Mouse (Mus musculus): ENCODE results near the gene Uhrf1bp1l. TPM values are rescaled to one million over a fixed set of nuclear protein-coding genes. Genes with fewer than 3 reads are reported as not detected.

Gene Uhrf1bp1l
- total and polyA plus RNA-seq, 3 experiments, result 7.2 to 61.0 (median 20.9) TPM

- no peak for ATAC-seq (ENCODE audit: extremely low read depth, insufficient number of reproducible peaks, low FRiP score, poor library complexity, severe bottlenecking)
- peaks cover 13% of the 10 kb centered on the region for H3K27me3 ChIP-seq (ENCODE audit: insufficient read depth, low read length)
- TF ChIP-seq POLR2AphosphoS5 (IDR thresholded peaks at IDR 0.05; ENCODE audit: insufficient replicate concordance, low read depth, low read length), result no peak
- no peak for TF ChIP-seq CTCF (IDR thresholded peaks at IDR 0.05; ENCODE audit: low read depth, low read length)
- TF ChIP-seq GATA2 (IDR thresholded peaks at IDR 0.05; ENCODE audit: borderline replicate concordance, low read depth, low read length), result no peak
- TF ChIP-seq TAL1 (conservative IDR thresholded peaks at IDR 0.05; ENCODE audit: low read depth, low read length), result no peak
- TF ChIP-seq GATA1 (IDR thresholded peaks at IDR 0.05; ENCODE audit: borderline replicate concordance, low read length), result no peak
- H3K4me3 ChIP-seq (ENCODE audit: low read depth, low read length), result no peak overlapping the region
- H3K4me1 ChIP-seq (ENCODE audit: insufficient read depth, low read depth, low read length), result peaks cover 29% of the 10 kb centered on the region
- no peaks in the 10 kb centered on the region for H3K36me3 ChIP-seq (replicated peaks)
- no peaks in the 10 kb centered on the region for H3K9me3 ChIP-seq (replicated peaks)
- DNase-seq (ENCODE audit: low spot score), result no peak
Measured at GRCm38 (mm10) chr10:89740995-89741394, 3.8 kb upstream of the Uhrf1bp1l start.

- Histone ChIP-seq H3K9me3 (replicated peaks) (no peaks in the 10 kb centered on the region), H3K36me3 (replicated peaks) (no peaks in the 10 kb centered on the region), H3K27me3 (ENCODE audit: insufficient read depth, low read length) (peaks cover 7% of the 10 kb centered on the region), H3K4me1 (ENCODE audit: insufficient read depth, low read depth, low read length) (peaks cover 40% of the 10 kb centered on the region), H3K4me3 (ENCODE audit: low read depth, low read length) (no peak overlapping the region)
- DNase-seq (ENCODE audit: low spot score), result no peak
- ATAC-seq (ENCODE audit: extremely low read depth, insufficient number of reproducible peaks, low FRiP score, poor library complexity, severe bottlenecking), result no peak
- TF ChIP-seq GATA2 (IDR thresholded peaks at IDR 0.05; ENCODE audit: borderline replicate concordance, low read depth, low read length), result no peak
- no peak for TF ChIP-seq TAL1 (conservative IDR thresholded peaks at IDR 0.05; ENCODE audit: low read depth, low read length)
- no peak for TF ChIP-seq CTCF (IDR thresholded peaks at IDR 0.05; ENCODE audit: low read depth, low read length)
Measured at GRCm38 (mm10) chr10:89743266-89743665, 1.5 kb upstream of the Uhrf1bp1l start.

- Histone ChIP-seq H3K27me3 (ENCODE audit: insufficient read depth, low read length) (peaks cover 2% of the 10 kb centered on the region; the same call in 1 of the 2 replicates), H3K36me3 (replicated peaks) (no peaks in the 10 kb centered on the region), H3K4me1 (ENCODE audit: insufficient read depth, low read depth, low read length) (peaks cover 37% of the 10 kb centered on the region), H3K4me3 (ENCODE audit: low read depth, low read length) (peak overlapping the region; percentile 92), H3K9me3 (replicated peaks) (no peaks in the 10 kb centered on the region)
- ATAC-seq (ENCODE audit: extremely low read depth, insufficient number of reproducible peaks, low FRiP score, poor library complexity, severe bottlenecking), result no peak
- no peak for TF ChIP-seq POLR2AphosphoS5 (IDR thresholded peaks at IDR 0.05; ENCODE audit: insufficient replicate concordance, low read depth, low read length)
- DNase-seq (ENCODE audit: low spot score), result no peak
Measured at GRCm38 (mm10) chr10:89744341-89744740, 450 bp upstream of the Uhrf1bp1l start.

- no peak for TF ChIP-seq GATA2 (IDR thresholded peaks at IDR 0.05; ENCODE audit: borderline replicate concordance, low read depth, low read length)
- TF ChIP-seq TAL1 (conservative IDR thresholded peaks at IDR 0.05; ENCODE audit: low read depth, low read length), result no peak
- TF ChIP-seq POLR2AphosphoS5 (IDR thresholded peaks at IDR 0.05; ENCODE audit: insufficient replicate concordance, low read depth, low read length), result no peak
- no peak for TF ChIP-seq CTCF (IDR thresholded peaks at IDR 0.05; ENCODE audit: low read depth, low read length)
- no peak for TF ChIP-seq GATA1 (IDR thresholded peaks at IDR 0.05; ENCODE audit: borderline replicate concordance, low read length)
- DNase-seq (ENCODE audit: low spot score), result no peak
- Histone ChIP-seq H3K36me3 (replicated peaks) (peaks cover 6% of the 10 kb centered on the region), H3K4me3 (ENCODE audit: low read depth, low read length) (peak overlapping the region; percentile 92), H3K4me1 (ENCODE audit: insufficient read depth, low read depth, low read length) (peaks cover 33% of the 10 kb centered on the region), H3K27me3 (ENCODE audit: insufficient read depth, low read length) (no peaks in the 10 kb centered on the region), H3K9me3 (replicated peaks) (no peaks in the 10 kb centered on the region)
- peak; percentile 1; the same call in 1 of the 2 replicates for ATAC-seq (ENCODE audit: extremely low read depth, insufficient number of reproducible peaks, low FRiP score, poor library complexity, severe bottlenecking)
Measured at GRCm38 (mm10) chr10:89745666-89746020, 852 bp downstream of the Uhrf1bp1l start.

- TF ChIP-seq POLR2AphosphoS5 (IDR thresholded peaks at IDR 0.05; ENCODE audit: insufficient replicate concordance, low read depth, low read length), result no peak
- no peak for TF ChIP-seq CTCF (IDR thresholded peaks at IDR 0.05; ENCODE audit: low read depth, low read length)
- TF ChIP-seq GATA2 (IDR thresholded peaks at IDR 0.05; ENCODE audit: borderline replicate concordance, low read depth, low read length), result no peak
- TF ChIP-seq GATA1 (IDR thresholded peaks at IDR 0.05; ENCODE audit: borderline replicate concordance, low read length), result no peak
- no peak for TF ChIP-seq TAL1 (conservative IDR thresholded peaks at IDR 0.05; ENCODE audit: low read depth, low read length)
- no peak for ATAC-seq (ENCODE audit: extremely low read depth, insufficient number of reproducible peaks, low FRiP score, poor library complexity, severe bottlenecking)
- H3K4me3 ChIP-seq (ENCODE audit: low read depth, low read length), result no peak overlapping the region
- peaks cover 29% of the 10 kb centered on the region for H3K4me1 ChIP-seq (ENCODE audit: insufficient read depth, low read depth, low read length)
- no peak for DNase-seq (ENCODE audit: low spot score)
- H3K27me3 ChIP-seq (ENCODE audit: insufficient read depth, low read length), result no peaks in the 10 kb centered on the region
- peaks cover 6% of the 10 kb centered on the region for H3K36me3 ChIP-seq (replicated peaks)
- no peaks in the 10 kb centered on the region for H3K9me3 ChIP-seq (replicated peaks)
Measured at GRCm38 (mm10) chr10:89746581-89746980, 1.8 kb downstream of the Uhrf1bp1l start.

- ATAC-seq (ENCODE audit: extremely low read depth, insufficient number of reproducible peaks, low FRiP score, poor library complexity, severe bottlenecking) (no peak), DNase-seq (ENCODE audit: low spot score) (no peak)
- Histone ChIP-seq H3K36me3 (replicated peaks) (peaks cover 8% of the 10 kb centered on the region), H3K9me3 (replicated peaks) (no peaks in the 10 kb centered on the region), H3K4me1 (ENCODE audit: insufficient read depth, low read depth, low read length) (peaks cover 29% of the 10 kb centered on the region), H3K4me3 (ENCODE audit: low read depth, low read length) (no peak overlapping the region), H3K27me3 (ENCODE audit: insufficient read depth, low read length) (no peaks in the 10 kb centered on the region)
- TF ChIP-seq GATA1 (IDR thresholded peaks at IDR 0.05; ENCODE audit: borderline replicate concordance, low read length) (no peak), GATA2 (IDR thresholded peaks at IDR 0.05; ENCODE audit: borderline replicate concordance, low read depth, low read length) (no peak), TAL1 (conservative IDR thresholded peaks at IDR 0.05; ENCODE audit: low read depth, low read length) (no peak), CTCF (IDR thresholded peaks at IDR 0.05; ENCODE audit: low read depth, low read length) (no peak), POLR2AphosphoS5 (IDR thresholded peaks at IDR 0.05; ENCODE audit: insufficient replicate concordance, low read depth, low read length) (no peak)
Measured at GRCm38 (mm10) chr10:89747221-89747905, 2.6 kb downstream of the Uhrf1bp1l start.
